Mouse (Mus musculus) R1 (cell line): ENCODE data around the gene Arhgap30.
A peak's percentile ranks its signal among the peaks of the same experiment; 100 is the strongest.

ENCODE experiments used
- DNase-seq: peaks from one replicate; pipeline ENCODE4 v3.0.0-alpha.2; 2018; ENCODE audit warnings: low read depth, low spot score

The Arhgap30 gene

DNA sequence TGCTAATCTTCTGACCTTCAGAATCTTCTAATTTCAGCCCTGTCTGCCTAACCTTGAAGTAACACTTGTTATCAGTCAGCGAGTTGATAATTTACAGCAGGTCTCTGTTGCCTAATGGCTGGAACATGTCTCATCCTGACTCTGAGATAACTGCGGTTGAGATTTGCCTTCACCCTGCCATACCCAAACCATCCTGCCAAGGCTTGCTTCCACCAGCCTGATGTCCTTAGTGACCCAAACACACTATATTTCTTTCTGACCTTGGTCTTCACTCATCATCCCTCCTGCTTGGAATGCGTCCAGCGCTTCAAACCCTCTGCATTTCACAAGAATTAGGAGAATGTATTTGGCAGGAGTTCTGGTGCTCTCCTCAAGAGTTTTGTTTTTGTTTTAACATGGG is 36.4 kb downstream of the Arhgap30 start:
- DNase-seq: no peak

DNA sequence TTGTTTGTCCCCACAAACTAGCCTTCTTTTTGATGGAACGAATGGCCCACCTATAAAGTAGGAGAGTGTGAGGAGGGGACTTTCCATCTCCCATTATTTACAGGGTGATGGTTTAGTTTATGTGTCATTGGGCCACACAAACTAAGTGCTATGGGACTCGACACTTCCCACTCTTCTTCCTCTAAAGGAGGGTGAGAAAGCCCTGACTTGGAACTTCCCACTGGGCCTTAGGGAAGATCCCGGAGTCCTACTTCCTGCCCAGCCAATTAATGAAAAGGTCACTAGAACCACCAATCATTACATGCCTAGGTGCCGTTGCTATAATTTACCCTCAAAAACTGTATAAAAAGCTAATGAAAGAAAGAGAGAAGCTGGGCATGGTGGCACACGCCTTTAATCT is 43.4 kb downstream of the Arhgap30 start:
- no peak for DNase-seq

DNA sequence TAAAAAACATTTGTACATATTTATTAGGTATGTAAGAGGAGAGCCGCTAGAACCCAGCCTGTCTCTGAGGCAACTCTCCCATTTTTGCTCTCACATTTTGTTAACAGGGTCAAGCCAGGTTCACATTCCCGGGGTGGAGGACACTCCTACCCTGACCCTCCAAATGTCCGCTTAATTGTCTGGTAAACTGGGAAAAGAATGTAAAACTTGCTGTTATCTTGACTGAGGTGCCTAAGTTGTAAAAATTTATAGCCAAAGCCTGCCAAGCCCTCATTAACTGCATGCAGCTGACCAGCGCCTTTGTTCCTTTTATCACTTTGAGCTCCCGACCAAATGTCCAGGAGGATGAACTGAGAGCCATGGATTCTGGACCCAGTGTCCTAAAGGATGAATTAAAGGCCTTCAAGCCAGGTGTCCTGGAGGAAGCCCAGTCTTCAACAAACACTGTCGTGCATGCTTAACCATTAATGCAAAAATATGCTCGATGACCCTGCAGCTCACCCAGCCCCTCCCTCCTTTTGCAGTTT is 46.6 kb downstream of the Arhgap30 start:
- DNase-seq: no peak

- DNase-seq: no peak
These were observed 47.2 kb downstream of the Arhgap30 start for GRCm38 (mm10) chr1:171435974-171436373.

GRCm38 (mm10) chr1:171437264-171438013 is 48.7 kb downstream of the Arhgap30 start, which contains the start of gene F11r:
Gene F11r, plus strand, starts transcription at chr1:171437535.
- peak; percentile 99 for DNase-seq

GRCm38 (mm10) chr1:171438014-171438670 is 49.4 kb downstream of the Arhgap30 start:
- no peak for DNase-seq

GRCm38 (mm10) chr1:171439072-171439471 is 50.3 kb downstream of the Arhgap30 start:
- peak; percentile 40 for DNase-seq

DNA sequence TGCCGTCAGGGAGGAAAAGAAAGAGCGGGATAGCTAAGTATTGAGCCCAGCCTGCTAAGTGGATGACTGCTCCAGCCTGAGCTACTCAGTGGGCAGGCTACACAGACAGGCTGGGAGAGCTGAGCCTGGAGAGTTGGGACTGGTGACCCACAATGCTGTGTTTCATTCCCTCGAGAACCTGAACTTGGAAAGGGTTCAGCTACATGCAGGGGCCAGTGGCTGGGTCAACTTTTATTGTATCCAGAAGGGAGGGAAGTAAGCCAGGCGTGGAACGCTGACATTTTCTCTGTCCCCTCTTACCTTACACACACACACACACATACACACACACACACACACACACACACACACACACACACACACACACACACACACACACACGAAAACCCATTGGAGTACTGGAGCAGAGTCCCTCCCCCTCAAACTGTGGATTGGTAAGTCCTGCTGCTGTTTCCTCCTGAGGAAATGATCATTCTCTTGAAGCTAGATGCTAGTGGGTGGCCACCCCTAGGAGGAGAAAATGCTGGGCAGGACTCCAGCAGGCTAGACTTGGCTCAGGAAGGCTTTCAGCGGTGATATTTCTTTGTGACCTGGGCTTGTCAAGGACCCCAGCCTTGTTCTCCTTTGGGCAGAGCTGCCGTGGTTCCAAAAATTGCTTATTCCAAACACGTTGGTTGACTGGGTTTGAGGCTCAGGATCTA is 51.4 kb downstream of the Arhgap30 start:
- DNase-seq: no peak

DNA sequence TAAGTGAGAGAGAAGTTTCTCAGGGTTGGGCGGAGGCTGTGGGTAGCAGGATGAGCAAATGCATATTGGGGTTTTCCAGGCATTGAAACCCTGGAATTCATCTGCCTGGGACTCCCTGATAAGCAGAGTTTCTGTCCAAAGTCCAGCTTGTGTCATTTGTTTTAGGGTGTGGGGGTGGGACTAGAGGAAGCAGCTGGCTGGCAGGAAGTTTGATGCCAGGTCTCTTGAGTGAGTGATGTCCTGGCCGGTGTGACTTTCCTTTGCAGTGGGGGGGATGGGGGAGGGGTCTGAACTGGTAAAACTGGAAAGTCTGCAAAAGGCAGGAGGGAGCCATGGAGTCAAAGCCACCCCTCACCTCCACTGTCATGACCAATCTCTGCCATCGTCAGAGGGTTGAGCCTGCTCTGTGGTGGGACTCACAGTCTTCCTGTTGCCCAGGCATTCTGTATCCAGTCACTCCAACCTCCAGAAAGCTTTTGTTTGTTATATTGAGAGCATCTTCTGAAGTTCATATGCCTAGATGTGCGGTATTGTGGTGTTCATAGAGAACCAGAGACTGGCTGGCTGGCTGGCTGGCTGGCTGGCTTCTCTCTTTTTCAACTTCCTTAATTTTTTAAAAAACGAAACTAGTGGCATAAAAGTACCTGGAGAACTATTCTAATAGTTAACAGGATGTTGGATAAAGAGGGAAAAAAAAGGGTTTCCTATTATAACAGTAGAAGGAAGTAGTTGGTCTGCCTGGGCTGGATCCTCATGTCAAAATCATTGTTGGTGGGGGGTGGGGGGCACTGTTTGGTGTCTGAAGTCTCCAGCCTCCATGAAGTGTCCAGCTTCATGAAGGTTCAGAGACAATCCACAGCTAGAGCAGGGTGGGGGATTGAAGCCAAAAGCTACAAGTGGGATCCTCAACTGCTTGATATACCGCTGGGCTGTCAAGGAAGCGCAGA is 53.0 kb downstream of the Arhgap30 start:
- peak; percentile 52 for DNase-seq

- DNase-seq: peak; percentile 37
These were observed 53.6 kb downstream of the Arhgap30 start for GRCm38 (mm10) chr1:171442413-171442760.

- peak; percentile 60 for DNase-seq
These were observed 56.3 kb downstream of the Arhgap30 start for GRCm38 (mm10) chr1:171445050-171445449.

- DNase-seq: no peak
These were observed 58.1 kb downstream of the Arhgap30 start for GRCm38 (mm10) chr1:171446854-171447253.

DNA sequence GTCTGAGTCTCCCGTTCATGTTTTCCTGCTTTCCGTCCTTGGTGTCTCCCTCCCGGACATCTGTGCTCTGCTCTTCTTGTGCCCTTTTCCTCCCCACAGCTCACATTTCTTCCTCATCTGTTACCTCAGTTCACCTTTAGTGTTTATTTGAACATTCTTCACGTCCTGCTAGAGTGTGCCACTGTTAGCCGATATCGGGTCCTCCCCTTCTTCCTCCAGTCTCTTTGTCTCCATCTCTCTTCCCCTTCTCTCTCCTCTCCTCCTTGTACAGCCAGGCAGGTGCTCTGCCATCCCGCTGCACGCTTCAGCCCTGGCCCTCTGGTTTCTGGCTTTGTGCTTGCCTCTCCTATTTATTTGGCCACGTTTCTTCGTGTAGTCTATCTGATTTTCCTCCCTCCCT is 58.9 kb downstream of the Arhgap30 start:
- DNase-seq: no peak

DNA sequence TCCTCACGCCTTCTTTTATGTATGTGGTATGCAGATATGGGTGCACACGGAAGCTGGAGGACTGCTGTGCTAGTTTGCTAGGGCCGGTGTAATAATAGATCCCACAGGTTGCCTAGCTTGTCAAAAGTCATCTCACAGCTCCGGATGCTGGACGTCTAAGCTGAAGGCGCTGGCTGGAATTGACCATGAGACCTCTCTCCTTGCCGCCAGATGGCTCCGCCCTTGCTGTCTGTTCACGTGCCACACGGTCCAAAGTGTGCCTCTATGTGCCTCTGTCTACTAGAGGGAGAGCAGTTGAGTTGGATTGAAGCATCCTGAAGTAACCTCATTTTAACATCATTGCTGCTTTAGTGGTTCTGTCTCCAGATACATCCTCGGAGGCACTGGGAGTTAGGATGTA is 61.3 kb downstream of the Arhgap30 start:
- peak; percentile 34 for DNase-seq

DNA sequence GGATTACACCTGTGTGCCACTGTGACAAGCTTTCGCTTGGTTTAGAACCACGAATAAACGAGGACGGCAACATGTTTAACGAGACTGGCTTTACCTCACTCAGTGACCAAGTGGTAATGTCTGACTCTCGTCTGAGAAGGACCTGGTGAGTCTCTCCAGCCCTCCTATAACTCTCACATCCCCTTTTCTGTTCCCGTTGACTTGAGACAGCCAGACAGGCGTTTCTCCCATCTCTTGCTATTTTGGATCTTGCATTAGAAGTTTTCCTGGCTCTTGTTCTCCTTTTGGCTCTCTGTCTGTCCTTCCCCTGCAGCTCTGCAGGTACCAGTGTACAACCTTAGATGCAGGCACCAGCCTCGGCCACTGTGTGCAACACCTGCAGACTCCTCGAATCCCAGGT is 62.2 kb downstream of the Arhgap30 start:
- DNase-seq: no peak

GRCm38 (mm10) chr1:171452522-171452921 is 63.8 kb downstream of the Arhgap30 start:
- no peak for DNase-seq

DNA sequence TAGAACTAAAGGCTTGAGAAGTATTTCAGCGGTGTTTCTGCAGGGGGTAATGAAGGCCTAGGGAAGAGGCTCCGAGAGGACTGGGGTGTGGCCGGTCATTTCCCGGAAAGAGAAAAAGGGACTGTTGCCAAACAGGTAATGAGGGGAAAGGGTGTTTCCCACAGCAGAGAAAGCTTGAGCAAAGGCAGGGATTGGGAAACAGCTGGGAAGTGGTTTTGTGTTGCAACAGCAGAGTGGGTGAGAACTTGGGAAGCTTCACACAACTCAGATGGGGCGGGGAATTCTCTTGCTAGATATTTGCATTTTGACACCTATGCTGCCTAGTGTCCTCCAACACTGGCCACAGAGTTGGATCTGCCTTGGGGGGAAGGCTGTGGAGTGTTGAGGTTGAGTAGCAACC is 64.2 kb downstream of the Arhgap30 start:
- DNase-seq: peak; percentile 50

DNA sequence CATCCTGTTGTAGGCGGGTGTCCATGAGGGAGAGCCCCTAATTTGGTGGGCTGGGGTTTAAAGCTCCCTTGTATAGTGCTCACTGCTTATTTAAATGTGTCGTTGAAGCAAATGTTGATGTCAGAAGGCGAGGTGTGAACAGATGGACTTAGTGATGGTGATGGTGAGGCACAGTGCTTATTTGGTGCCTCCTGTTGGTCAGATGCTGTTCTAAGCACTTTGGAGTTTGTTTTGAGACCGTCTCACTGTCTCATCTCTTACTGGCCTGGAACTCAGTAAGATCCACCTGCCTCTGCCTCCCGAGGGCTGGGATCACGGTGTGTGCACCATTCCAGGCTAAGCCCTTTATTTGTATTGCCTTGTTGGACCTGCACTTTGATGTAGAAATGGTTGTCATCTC is 66.2 kb downstream of the Arhgap30 start:
- no peak for DNase-seq

- DNase-seq: no peak
These were observed 68.8 kb downstream of the Arhgap30 start for GRCm38 (mm10) chr1:171457568-171457967.

DNA sequence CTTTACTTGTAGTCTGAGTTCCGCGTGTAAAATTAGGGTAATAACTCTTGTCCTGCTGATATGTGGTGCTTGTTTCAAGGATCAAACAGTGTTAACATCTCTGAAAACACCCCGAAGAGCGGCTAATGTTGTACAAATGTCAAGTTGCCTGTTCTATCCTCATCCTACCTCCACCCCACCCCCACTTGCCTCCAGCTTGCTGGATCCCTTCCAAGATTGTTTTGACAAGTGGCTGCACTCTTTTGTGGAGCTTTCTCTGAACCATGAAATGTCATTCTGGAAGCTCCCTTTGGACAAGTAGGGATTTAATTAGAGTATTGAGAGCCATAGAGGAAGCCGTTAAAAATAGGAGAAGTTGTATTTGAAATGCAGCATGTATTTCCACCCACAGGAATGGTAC is 71.0 kb downstream of the Arhgap30 start:
- DNase-seq: no peak
